ENCODE assay signal across 9 mouse cellular contexts in the genomic region with DNA sequence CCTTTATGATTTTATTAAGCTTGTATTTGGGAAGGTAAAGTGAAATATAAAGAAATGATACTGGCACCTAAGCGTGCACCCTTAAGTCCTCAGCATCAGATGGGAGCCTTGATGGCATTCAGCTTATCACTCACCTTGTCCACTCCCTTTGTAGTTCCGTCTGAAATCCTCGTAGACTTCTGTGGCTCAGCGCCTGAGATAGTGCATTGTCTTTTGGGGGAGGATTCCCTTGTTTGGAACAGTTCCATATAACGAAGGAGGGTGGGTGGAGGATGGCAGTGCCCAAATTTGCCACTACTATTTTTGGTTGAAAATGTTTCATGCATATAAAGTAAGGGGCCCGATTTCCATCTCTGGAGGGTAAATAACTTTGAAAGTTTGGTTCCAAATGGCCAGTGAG. TPM values are rescaled to one million over a fixed set of nuclear protein-coding genes. Genes with fewer than 3 reads are reported as not detected.
A peak's percentile ranks its signal among the peaks of the same experiment; 100 is the strongest.
DNase-seq lines count a peak whose midpoint lies in the region; ATAC-seq and TF ChIP-seq lines count a peak whose summit lies in the region.
"Had no signal": no experiment of that assay in that cellular context is flagged by ENCODE, and none has a peak within 500 bp of the region (broad histone marks: within the 10 kb centered on the region; RNA-seq: fewer than 3 reads in every experiment).

No protein-coding gene starts in this region.

- H3K9ac ChIP-seq in heart, postnatal 0 days (replicated peaks; ENCODE audit: low read depth, low read length), result no peak overlapping the region; the same call in 1 of the 2 replicates
- H3K9ac ChIP-seq in heart, embryonic 11.5 days (ENCODE audit: low read depth, low read length), result no peak overlapping the region
- peak overlapping the region; percentile 72; the same call in 1 of the 2 replicates for H3K9ac ChIP-seq in hindbrain, embryonic 16.5 days (ENCODE audit: low read depth, low read length)
- peak overlapping the region; percentile 82; the same call in 1 of the 2 replicates for H3K9ac ChIP-seq in midbrain, embryonic 13.5 days (replicated peaks)

- ATAC-seq in heart, postnatal 0 days (ENCODE audit: insufficient read depth, low read depth), result no peak
- ATAC-seq in heart, embryonic 11.5 days (replicated peaks; ENCODE audit: insufficient number of reproducible peaks, low FRiP score, low TSS enrichment), result no peak
- no peak for ATAC-seq in hindbrain, embryonic 16.5 days
- no peak for ATAC-seq in midbrain, embryonic 13.5 days

- H3K27me3 ChIP-seq in heart, postnatal 0 days (ENCODE audit: control insufficient read depth, insufficient read depth, low read length), result no peaks in the 10 kb centered on the region
- no peaks in the 10 kb centered on the region for H3K27me3 ChIP-seq in heart, embryonic 11.5 days (ENCODE audit: control insufficient read depth, insufficient read depth, low read length)
- H3K27me3 ChIP-seq in embryonic facial prominence, embryonic 10.5 days (replicated peaks; ENCODE audit: low read depth, poor library complexity, severe bottlenecking), result no peaks in the 10 kb centered on the region
- no peaks in the 10 kb centered on the region for H3K27me3 ChIP-seq in hindbrain, embryonic 16.5 days (replicated peaks; ENCODE audit: control insufficient read depth, insufficient read depth, low read length)
- H3K27me3 ChIP-seq in midbrain, embryonic 13.5 days, result no peaks in the 10 kb centered on the region

- H3K9me3 ChIP-seq in heart, postnatal 0 days (replicated peaks; ENCODE audit: control insufficient read depth, low read length), result no peaks in the 10 kb centered on the region
- H3K9me3 ChIP-seq in heart, embryonic 11.5 days (replicated peaks; ENCODE audit: control insufficient read depth, low read length), result no peaks in the 10 kb centered on the region
- H3K9me3 ChIP-seq in embryonic facial prominence, embryonic 10.5 days, result no peaks in the 10 kb centered on the region
- no peaks in the 10 kb centered on the region for H3K9me3 ChIP-seq in hindbrain, embryonic 16.5 days (ENCODE audit: control insufficient read depth, low read length)
- H3K9me3 ChIP-seq in midbrain, embryonic 13.5 days, result no peaks in the 10 kb centered on the region

- H3K36me3 ChIP-seq in heart, postnatal 0 days (replicated peaks; ENCODE audit: control insufficient read depth, insufficient read depth, low read length), result no peaks in the 10 kb centered on the region
- no peaks in the 10 kb centered on the region for H3K36me3 ChIP-seq in heart, embryonic 11.5 days (ENCODE audit: control insufficient read depth, insufficient read depth, low read length)
- H3K36me3 ChIP-seq in embryonic facial prominence, embryonic 10.5 days (replicated peaks), result no peaks in the 10 kb centered on the region; the same call in 1 of the 2 replicates
- H3K36me3 ChIP-seq in hindbrain, embryonic 16.5 days (ENCODE audit: control insufficient read depth, insufficient read depth, low read length), result no peaks in the 10 kb centered on the region
- H3K36me3 ChIP-seq in midbrain, embryonic 13.5 days, result 0 out of 2 replicates have a peak, but pooled peaks cover 6% of the 10 kb centered on the region

- TF ChIP-seq EP300 in heart, postnatal 0 days (IDR thresholded peaks at IDR 0.05; ENCODE audit: low read depth), result no peak

- no peak overlapping the region for H3K4me3 ChIP-seq in heart, postnatal 0 days (ENCODE audit: low read depth, low read length)
- H3K4me3 ChIP-seq in heart, embryonic 11.5 days (ENCODE audit: low read depth, low read length), result no peak overlapping the region; the same call in 1 of the 2 replicates
- H3K4me3 ChIP-seq in embryonic facial prominence, embryonic 10.5 days, result peak overlapping the region; percentile 77
- H3K4me3 ChIP-seq in hindbrain, embryonic 16.5 days (ENCODE audit: low read length), result peak overlapping the region; percentile 76
- H3K4me3 ChIP-seq in midbrain, embryonic 13.5 days (replicated peaks), result peak overlapping the region; percentile 66

- no peak for DNase-seq in heart, postnatal 0 days (ENCODE audit: low spot score)
- DNase-seq in embryonic facial prominence, embryonic 10.5 days (ENCODE audit: low spot score), result no peak
- no peak for DNase-seq in cerebellum, adult 9-10 months
- DNase-seq in spleen, postnatal 36 days (ENCODE audit: low spot score in 2 of 2), result no peak
- no peak for DNase-seq in cerebellum, postnatal 14 days
- DNase-seq: adrenal gland, postnatal 14 days had no signal

- WGBS in heart, postnatal 0 days, result 53% methylated on average over 6 of the region's 6 CpGs
- WGBS in heart, embryonic 11.5 days (ENCODE audit: insufficient replicate concordance), result 53% methylated on average over 6 of the region's 6 CpGs
- 67% methylated on average over 6 of the region's 6 CpGs for whole genome bisulfite sequencing in embryonic facial prominence, embryonic 10.5 days
- WGBS in hindbrain, embryonic 16.5 days, result 45% methylated on average over 6 of the region's 6 CpGs
- 54% methylated on average over 6 of the region's 6 CpGs for WGBS in midbrain, embryonic 13.5 days

- H3K4me1 ChIP-seq in heart, postnatal 0 days (ENCODE audit: control insufficient read depth, insufficient read depth), result no peaks in the 10 kb centered on the region
- no peaks in the 10 kb centered on the region; the same call in 1 of the 2 replicates for H3K4me1 ChIP-seq in heart, embryonic 11.5 days (ENCODE audit: control insufficient read depth, insufficient read depth, low read length)
- peaks cover 17% of the 10 kb centered on the region for H3K4me1 ChIP-seq in embryonic facial prominence, embryonic 10.5 days
- H3K4me1 ChIP-seq in hindbrain, embryonic 16.5 days (ENCODE audit: control insufficient read depth, insufficient read depth, low read depth, low read length), result peaks cover 9% of the 10 kb centered on the region
- peaks cover 14% of the 10 kb centered on the region for H3K4me1 ChIP-seq in midbrain, embryonic 13.5 days (replicated peaks)

- no peak overlapping the region for H3K27ac ChIP-seq in heart, postnatal 0 days (ENCODE audit: low read depth)
- no peak overlapping the region for H3K27ac ChIP-seq in heart, embryonic 11.5 days (ENCODE audit: low read depth, low read length)
- no peak overlapping the region for H3K27ac ChIP-seq in embryonic facial prominence, embryonic 10.5 days (replicated peaks)
- no peak overlapping the region for H3K27ac ChIP-seq in hindbrain, embryonic 16.5 days (ENCODE audit: low read depth, low read length)
- H3K27ac ChIP-seq in midbrain, embryonic 13.5 days, result no peak overlapping the region

- no peak for TF ChIP-seq CTCF in heart, postnatal 0 days (IDR thresholded peaks at IDR 0.05; ENCODE audit: low read depth)

- H3K4me2 ChIP-seq in heart, postnatal 0 days (ENCODE audit: low read depth, low read length), result peak overlapping the region; percentile 84; the same call in 1 of the 2 replicates
- H3K4me2 ChIP-seq in heart, embryonic 11.5 days, result no peak overlapping the region; the same call in 1 of the 2 replicates
- peak overlapping the region; percentile 66 for H3K4me2 ChIP-seq in hindbrain, embryonic 16.5 days (ENCODE audit: low read length)
- H3K4me2 ChIP-seq in midbrain, embryonic 13.5 days (replicated peaks), result peak overlapping the region; percentile 77

RNA-seq across cellular contexts. Expression of a gene that starts 1.3 kb away (rescaled TPM):
- 5.9 and 10.9 TPM in 2 replicates for total RNA-seq in heart, postnatal 0 days (2014; rRNA removed; ENCODE audit: low replicate concordance)
- 5.8 and 6.6 TPM in 2 replicates for polyA plus RNA-seq in heart, postnatal 0 days (2015; fragmentation: Nextera tagmentation; extraction: Ambion mirVana)
- 15.9 and 16.8 TPM in 2 replicates for polyA plus RNA-seq in heart, embryonic 11.5 days (2014; fragmentation: Nextera tagmentation; extraction: Ambion mirVana)
- 17.9 and 19.7 TPM in 2 replicates for polyA plus RNA-seq in embryonic facial prominence, embryonic 10.5 days (2016; fragmentation: Nextera tagmentation; extraction: Ambion mirVana)
- polyA plus RNA-seq in hindbrain, embryonic 16.5 days (2015; fragmentation: Nextera tagmentation; extraction: Ambion mirVana), result 35.7 and 38.8 TPM in 2 replicates
- 30.9 and 33.7 TPM in 2 replicates for polyA plus RNA-seq in midbrain, embryonic 13.5 days (2015; fragmentation: Nextera tagmentation; extraction: Ambion mirVana)

Comparison
In these comparisons a context has a peak if more than half of its experiments do, and no peak if none do; other contexts are left out.
1. H3K4me3 ChIP-seq: peak in embryonic facial prominence, embryonic 10.5 days (single experiment), hindbrain, embryonic 16.5 days (single experiment) and midbrain, embryonic 13.5 days (single experiment); none in heart, postnatal 0 days (single experiment) and heart, embryonic 11.5 days (single experiment).
2. H3K9ac ChIP-seq: peak in hindbrain, embryonic 16.5 days (single experiment) and midbrain, embryonic 13.5 days (single experiment); none in heart, postnatal 0 days (single experiment) and heart, embryonic 11.5 days (single experiment).